Mouse (Mus musculus): ENCODE results near the gene Otud5. TPM values are rescaled to one million over a fixed set of nuclear protein-coding genes. Genes with fewer than 3 reads are reported as not detected.

The Otud5 gene
- polyA plus RNA-seq, 1 experiment from 2014 or later: 44.2 TPM

MicroRNA genes within 50 kb of the gene (microRNA counts, 519-probe panel; counts per million panel counts)
- 3,598 counts per million, percentile 48 among the panel's probes with 10 or more counts for microRNA mmu-miR-1198

Small RNAs within 50 kb of the gene (microRNA-seq; reads per million reads assigned to microRNA genes)
- gene Mir1198: 38.9 reads per million, percentile 38 among the genes with 10 or more reads in this experiment

Other genes starting within 250 kb of the Otud5 start
- 29.6 and 32.0 TPM in 2 replicates for gene Ccdc22, start 235.8 kb upstream of the Otud5 start, polyA plus RNA-seq (2015; fragmentation: Nextera tagmentation; extraction: Ambion mirVana)
- 0.13 TPM in 1 of 2 replicates, not detected in the other for gene Cacna1f, start 234.3 kb upstream of the Otud5 start, polyA plus RNA-seq (2015; fragmentation: Nextera tagmentation; extraction: Ambion mirVana)
- 108 and 115 TPM in 2 replicates for gene Syp, start 202.9 kb upstream of the Otud5 start, polyA plus RNA-seq (2015; fragmentation: Nextera tagmentation; extraction: Ambion mirVana)
- gene Prickle3, start 184.1 kb upstream of the Otud5 start, polyA plus RNA-seq (2015; fragmentation: Nextera tagmentation; extraction: Ambion mirVana): 1.4 and 1.8 TPM in 2 replicates
- 23.8 and 25.1 TPM in 2 replicates for gene Plp2, start 170.0 kb upstream of the Otud5 start, polyA plus RNA-seq (2015; fragmentation: Nextera tagmentation; extraction: Ambion mirVana)
- 0.09 TPM in 1 of 2 replicates, not detected in the other for gene Magix, start 160.1 kb upstream of the Otud5 start, polyA plus RNA-seq (2015; fragmentation: Nextera tagmentation; extraction: Ambion mirVana)
- gene Gpkow, start 144.2 kb upstream of the Otud5 start, polyA plus RNA-seq (2015; fragmentation: Nextera tagmentation; extraction: Ambion mirVana): 43.0 and 46.3 TPM in 2 replicates
- gene Wdr45, start 127.0 kb upstream of the Otud5 start, polyA plus RNA-seq (2015; fragmentation: Nextera tagmentation; extraction: Ambion mirVana): 32.2 and 32.4 TPM in 2 replicates
- gene Gm45208, start 119.1 kb upstream of the Otud5 start, polyA plus RNA-seq (2015; fragmentation: Nextera tagmentation; extraction: Ambion mirVana): 0.60 TPM in 1 of 2 replicates, not detected in the other
- gene Praf2, start 112.9 kb upstream of the Otud5 start, polyA plus RNA-seq (2015; fragmentation: Nextera tagmentation; extraction: Ambion mirVana): 113 TPM in 2 replicates
- gene Ccdc120, start 90.5 kb upstream of the Otud5 start, polyA plus RNA-seq (2015; fragmentation: Nextera tagmentation; extraction: Ambion mirVana): 53.9 and 55.5 TPM in 2 replicates
- gene Tfe3, start 78.8 kb upstream of the Otud5 start, polyA plus RNA-seq (2015; fragmentation: Nextera tagmentation; extraction: Ambion mirVana): 24.8 and 25.5 TPM in 2 replicates
- gene Gripap1, start 51.6 kb upstream of the Otud5 start, polyA plus RNA-seq (2015; fragmentation: Nextera tagmentation; extraction: Ambion mirVana): 73.9 and 77.7 TPM in 2 replicates
- gene Kcnd1, start 19.1 kb upstream of the Otud5 start, polyA plus RNA-seq (2015; fragmentation: Nextera tagmentation; extraction: Ambion mirVana): 2.5 and 3.0 TPM in 2 replicates
- 16.0 and 18.7 TPM in 2 replicates for gene Pim2, start 36.9 kb downstream of the Otud5 start, polyA plus RNA-seq (2015; fragmentation: Nextera tagmentation; extraction: Ambion mirVana)
- gene Slc35a2, start 42.7 kb downstream of the Otud5 start, polyA plus RNA-seq (2015; fragmentation: Nextera tagmentation; extraction: Ambion mirVana): 40.9 and 42.3 TPM in 2 replicates
- gene Pqbp1, start 57.9 kb downstream of the Otud5 start, polyA plus RNA-seq (2015; fragmentation: Nextera tagmentation; extraction: Ambion mirVana): 214 and 222 TPM in 2 replicates
- 159 and 162 TPM in 2 replicates for gene Timm17b, start 58.0 kb downstream of the Otud5 start, polyA plus RNA-seq (2015; fragmentation: Nextera tagmentation; extraction: Ambion mirVana)
- gene Gm10491, start 66.5 kb downstream of the Otud5 start, polyA plus RNA-seq (2015; fragmentation: Nextera tagmentation; extraction: Ambion mirVana): not detected in 2 replicates
- not detected in 2 replicates for gene Gm10490, start 68.2 kb downstream of the Otud5 start, polyA plus RNA-seq (2015; fragmentation: Nextera tagmentation; extraction: Ambion mirVana)
- 223 and 225 TPM in 2 replicates for gene Pcsk1n, start 78.5 kb downstream of the Otud5 start, polyA plus RNA-seq (2015; fragmentation: Nextera tagmentation; extraction: Ambion mirVana)
- gene Eras, start 87.2 kb downstream of the Otud5 start, polyA plus RNA-seq (2015; fragmentation: Nextera tagmentation; extraction: Ambion mirVana): 0.16 TPM in 1 of 2 replicates, not detected in the other
- 65.1 and 66.1 TPM in 2 replicates for gene Hdac6, start 106.5 kb downstream of the Otud5 start, polyA plus RNA-seq (2015; fragmentation: Nextera tagmentation; extraction: Ambion mirVana)
- 0.23 and 0.29 TPM in 2 replicates for gene Gata1, start 136.7 kb downstream of the Otud5 start, polyA plus RNA-seq (2015; fragmentation: Nextera tagmentation; extraction: Ambion mirVana)
- gene Glod5, start 177.1 kb downstream of the Otud5 start, polyA plus RNA-seq (2015; fragmentation: Nextera tagmentation; extraction: Ambion mirVana): 0.31 and 0.53 TPM in 2 replicates
- 39.9 and 40.8 TPM in 2 replicates for gene Suv39h1, start 233.4 kb downstream of the Otud5 start, polyA plus RNA-seq (2015; fragmentation: Nextera tagmentation; extraction: Ambion mirVana)
- gene Was, start 249.1 kb downstream of the Otud5 start, polyA plus RNA-seq (2015; fragmentation: Nextera tagmentation; extraction: Ambion mirVana): 0.12 and 0.18 TPM in 2 replicates